Mouse (Mus musculus): ENCODE data around the gene Ppp6r3. TPM values are rescaled to one million over a fixed set of nuclear protein-coding genes. Genes with fewer than 3 reads are reported as not detected.

Gene Ppp6r3
- polyA plus RNA-seq, 1 experiment from 2014 or later, result 24.6 TPM

- Histone ChIP-seq H3K36me3 (ENCODE audit: control insufficient read depth, insufficient read depth) (peaks cover 23% of the 10 kb centered on the region), H3K27me3 (ENCODE audit: control insufficient read depth, insufficient read depth, low read depth, low read length) (no peaks in the 10 kb centered on the region), H3K9ac (ENCODE audit: low read depth, low read length) (no peak overlapping the region), H3K4me3 (ENCODE audit: low read depth, low read length) (no peak overlapping the region), H3K9me3 (replicated peaks; ENCODE audit: control insufficient read depth, low read length) (no peaks in the 10 kb centered on the region), H3K4me2 (ENCODE audit: low read depth, low read length) (no peak overlapping the region), H3K27ac (ENCODE audit: low read length) (no peak overlapping the region), H3K4me1 (ENCODE audit: control insufficient read depth, low read depth, low read length) (no peaks in the 10 kb centered on the region)
- 88% methylated on average over 4 of the region's 4 CpGs for WGBS (ENCODE audit: insufficient replicate concordance)
- ATAC-seq (ENCODE audit: low read depth), result no peak
Measured at GRCm38 (mm10) chr19:3519471-3520169, 55.9 kb downstream of the Ppp6r3 start.

- Histone ChIP-seq H3K4me1 (ENCODE audit: control insufficient read depth, low read depth, low read length) (no peaks in the 10 kb centered on the region), H3K27ac (ENCODE audit: low read length) (no peak overlapping the region), H3K27me3 (ENCODE audit: control insufficient read depth, insufficient read depth, low read depth, low read length) (no peaks in the 10 kb centered on the region), H3K36me3 (ENCODE audit: control insufficient read depth, insufficient read depth) (peaks cover 42% of the 10 kb centered on the region), H3K9ac (ENCODE audit: low read depth, low read length) (no peak overlapping the region), H3K4me2 (ENCODE audit: low read depth, low read length) (no peak overlapping the region), H3K9me3 (replicated peaks; ENCODE audit: control insufficient read depth, low read length) (no peaks in the 10 kb centered on the region), H3K4me3 (ENCODE audit: low read depth, low read length) (no peak overlapping the region)
- 72% methylated on average over 3 of the region's 3 CpGs for WGBS (ENCODE audit: insufficient replicate concordance)
- no peak for ATAC-seq (ENCODE audit: low read depth)
Measured at GRCm38 (mm10) chr19:3497216-3497615, 78.3 kb downstream of the Ppp6r3 start.

GRCm38 (mm10) chr19:3489826-3490225, 85.7 kb downstream of the Ppp6r3 start:
- 91% methylated on average over 4 of the region's 4 CpGs for WGBS (ENCODE audit: insufficient replicate concordance)
- Histone ChIP-seq H3K9ac (ENCODE audit: low read depth, low read length) (no peak overlapping the region), H3K27ac (ENCODE audit: low read length) (no peak overlapping the region), H3K4me1 (ENCODE audit: control insufficient read depth, low read depth, low read length) (no peaks in the 10 kb centered on the region), H3K4me2 (ENCODE audit: low read depth, low read length) (no peak overlapping the region), H3K4me3 (ENCODE audit: low read depth, low read length) (no peak overlapping the region), H3K9me3 (replicated peaks; ENCODE audit: control insufficient read depth, low read length) (no peaks in the 10 kb centered on the region), H3K36me3 (ENCODE audit: control insufficient read depth, insufficient read depth) (peaks cover 72% of the 10 kb centered on the region), H3K27me3 (ENCODE audit: control insufficient read depth, insufficient read depth, low read depth, low read length) (no peaks in the 10 kb centered on the region)
- ATAC-seq (ENCODE audit: low read depth), result no peak

- 84% methylated on average over 7 of the region's 7 CpGs for WGBS (ENCODE audit: insufficient replicate concordance)
- peaks cover 46% of the 10 kb centered on the region for H3K36me3 ChIP-seq (ENCODE audit: control insufficient read depth, insufficient read depth)
- no peak overlapping the region for H3K4me2 ChIP-seq (ENCODE audit: low read depth, low read length)
- H3K27me3 ChIP-seq (ENCODE audit: control insufficient read depth, insufficient read depth, low read depth, low read length), result no peaks in the 10 kb centered on the region
- no peak overlapping the region for H3K4me3 ChIP-seq (ENCODE audit: low read depth, low read length)
- ATAC-seq (ENCODE audit: low read depth), result no peak
- no peak overlapping the region for H3K27ac ChIP-seq (ENCODE audit: low read length)
- no peak overlapping the region for H3K9ac ChIP-seq (ENCODE audit: low read depth, low read length)
- no peaks in the 10 kb centered on the region for H3K4me1 ChIP-seq (ENCODE audit: control insufficient read depth, low read depth, low read length)
- no peaks in the 10 kb centered on the region for H3K9me3 ChIP-seq (replicated peaks; ENCODE audit: control insufficient read depth, low read length)
Measured at GRCm38 (mm10) chr19:3482831-3483230, 92.7 kb downstream of the Ppp6r3 start.

GRCm38 (mm10) chr19:3480101-3480500, 95.4 kb downstream of the Ppp6r3 start:
- H3K4me2 ChIP-seq (ENCODE audit: low read depth, low read length), result no peak overlapping the region
- H3K4me1 ChIP-seq (ENCODE audit: control insufficient read depth, low read depth, low read length), result no peaks in the 10 kb centered on the region
- H3K4me3 ChIP-seq (ENCODE audit: low read depth, low read length), result no peak overlapping the region
- WGBS (ENCODE audit: insufficient replicate concordance), result 80% methylated on average over 8 of the region's 8 CpGs
- H3K9me3 ChIP-seq (replicated peaks; ENCODE audit: control insufficient read depth, low read length), result no peaks in the 10 kb centered on the region
- H3K27me3 ChIP-seq (ENCODE audit: control insufficient read depth, insufficient read depth, low read depth, low read length), result no peaks in the 10 kb centered on the region
- H3K9ac ChIP-seq (ENCODE audit: low read depth, low read length), result no peak overlapping the region
- peaks cover 35% of the 10 kb centered on the region for H3K36me3 ChIP-seq (ENCODE audit: control insufficient read depth, insufficient read depth)
- H3K27ac ChIP-seq (ENCODE audit: low read length), result no peak overlapping the region
- no peak for ATAC-seq (ENCODE audit: low read depth)

GRCm38 (mm10) chr19:3476996-3477395, 98.6 kb downstream of the Ppp6r3 start:
- Histone ChIP-seq H3K4me3 (ENCODE audit: low read depth, low read length) (no peak overlapping the region), H3K27ac (ENCODE audit: low read length) (no peak overlapping the region), H3K36me3 (ENCODE audit: control insufficient read depth, insufficient read depth) (peaks cover 29% of the 10 kb centered on the region), H3K4me1 (ENCODE audit: control insufficient read depth, low read depth, low read length) (no peaks in the 10 kb centered on the region), H3K9me3 (replicated peaks; ENCODE audit: control insufficient read depth, low read length) (no peaks in the 10 kb centered on the region), H3K4me2 (ENCODE audit: low read depth, low read length) (no peak overlapping the region), H3K27me3 (ENCODE audit: control insufficient read depth, insufficient read depth, low read depth, low read length) (no peaks in the 10 kb centered on the region), H3K9ac (ENCODE audit: low read depth, low read length) (no peak overlapping the region)
- 85% methylated on average over 3 of the region's 3 CpGs for WGBS (ENCODE audit: insufficient replicate concordance)
- ATAC-seq (ENCODE audit: low read depth), result no peak

GRCm38 (mm10) chr19:3471218-3471617, 104.3 kb downstream of the Ppp6r3 start:
- 61% methylated on average over 2 of the region's 2 CpGs for WGBS (ENCODE audit: insufficient replicate concordance)
- ATAC-seq (ENCODE audit: low read depth), result no peak
- no peaks in the 10 kb centered on the region for H3K27me3 ChIP-seq (ENCODE audit: control insufficient read depth, insufficient read depth, low read depth, low read length)
- no peaks in the 10 kb centered on the region for H3K9me3 ChIP-seq (replicated peaks; ENCODE audit: control insufficient read depth, low read length)
- H3K36me3 ChIP-seq (ENCODE audit: control insufficient read depth, insufficient read depth), result peaks cover 56% of the 10 kb centered on the region
- H3K9ac ChIP-seq (ENCODE audit: low read depth, low read length), result no peak overlapping the region
- H3K4me2 ChIP-seq (ENCODE audit: low read depth, low read length), result no peak overlapping the region
- no peaks in the 10 kb centered on the region for H3K4me1 ChIP-seq (ENCODE audit: control insufficient read depth, low read depth, low read length)
- no peak overlapping the region for H3K4me3 ChIP-seq (ENCODE audit: low read depth, low read length)
- H3K27ac ChIP-seq (ENCODE audit: low read length), result no peak overlapping the region

GRCm38 (mm10) chr19:3467574-3467973, 108.0 kb downstream of the Ppp6r3 start:
- no peaks in the 10 kb centered on the region for H3K4me1 ChIP-seq (ENCODE audit: control insufficient read depth, low read depth, low read length)
- H3K27me3 ChIP-seq (ENCODE audit: control insufficient read depth, insufficient read depth, low read depth, low read length), result no peaks in the 10 kb centered on the region
- no peak overlapping the region for H3K9ac ChIP-seq (ENCODE audit: low read depth, low read length)
- no peak overlapping the region for H3K4me3 ChIP-seq (ENCODE audit: low read depth, low read length)
- no peak for ATAC-seq (ENCODE audit: low read depth)
- H3K36me3 ChIP-seq (ENCODE audit: control insufficient read depth, insufficient read depth), result peaks cover 69% of the 10 kb centered on the region
- no peaks in the 10 kb centered on the region for H3K9me3 ChIP-seq (replicated peaks; ENCODE audit: control insufficient read depth, low read length)
- WGBS (ENCODE audit: insufficient replicate concordance), result 91% methylated on average over 7 of the region's 7 CpGs
- no peak overlapping the region for H3K4me2 ChIP-seq (ENCODE audit: low read depth, low read length)
- H3K27ac ChIP-seq (ENCODE audit: low read length), result no peak overlapping the region

GRCm38 (mm10) chr19:3459986-3460385, 115.6 kb downstream of the Ppp6r3 start:
- Histone ChIP-seq H3K4me1 (ENCODE audit: control insufficient read depth, low read depth, low read length) (no peaks in the 10 kb centered on the region), H3K4me3 (ENCODE audit: low read depth, low read length) (no peak overlapping the region), H3K4me2 (ENCODE audit: low read depth, low read length) (no peak overlapping the region), H3K27me3 (ENCODE audit: control insufficient read depth, insufficient read depth, low read depth, low read length) (no peaks in the 10 kb centered on the region), H3K27ac (ENCODE audit: low read length) (no peak overlapping the region), H3K36me3 (ENCODE audit: control insufficient read depth, insufficient read depth) (peaks cover 74% of the 10 kb centered on the region), H3K9me3 (replicated peaks; ENCODE audit: control insufficient read depth, low read length) (no peaks in the 10 kb centered on the region), H3K9ac (ENCODE audit: low read depth, low read length) (no peak overlapping the region)
- 87% methylated on average over 3 of the region's 3 CpGs for WGBS (ENCODE audit: insufficient replicate concordance)
- no peak for ATAC-seq (ENCODE audit: low read depth)

Measured in liver, embryonic 16.5 days (tissue).